Mouse (Mus musculus): ENCODE measurements at regions not wholly inside any gene's neighbourhood (a gene's known extent, or its start where the extent isn't known, plus 50 kb on each side); places are given as distances from the start of the nearest gene placed in this dataset.

DNA sequence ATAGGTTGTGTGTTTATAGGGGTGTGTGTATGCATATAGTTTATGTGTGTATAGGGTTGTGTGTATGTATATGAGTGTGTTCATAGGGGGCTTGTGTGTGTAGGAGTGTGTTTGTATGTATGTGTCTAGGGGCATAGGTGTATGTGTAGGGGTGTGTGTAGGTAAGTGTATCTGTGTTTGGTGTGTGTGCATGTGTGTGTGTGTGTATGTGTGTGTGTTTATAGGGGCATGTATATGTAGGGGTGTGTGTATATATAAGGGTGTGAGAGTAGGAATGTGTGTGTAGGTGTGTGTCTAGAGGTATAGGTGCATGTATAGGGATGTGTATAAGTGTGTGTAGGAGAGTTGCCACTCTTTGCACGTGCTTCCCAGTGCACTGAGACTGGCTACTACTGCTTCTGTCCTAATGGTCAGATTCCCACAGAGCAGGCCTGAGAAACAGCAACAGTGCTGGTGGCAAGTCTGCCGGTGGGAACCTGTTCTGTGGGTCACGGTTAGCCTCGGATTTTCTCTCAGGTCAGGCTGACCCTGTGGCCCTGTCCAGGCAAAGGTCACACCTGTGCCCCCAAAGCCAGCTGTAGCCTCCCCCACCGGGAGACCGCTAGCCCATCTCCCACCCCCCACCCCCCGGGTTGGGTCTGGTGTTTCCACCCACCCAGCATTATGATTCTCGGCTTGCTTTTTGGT, 90.5 kb upstream of the Itga6 start:
- TF ChIP-seq GATA1 (IDR thresholded peaks at IDR 0.05; ENCODE audit: borderline replicate concordance, low read length) (no peak), FLI1 (IDR thresholded peaks at IDR 0.05; ENCODE audit: low read length) (no peak)
